Mouse (Mus musculus): ENCODE data around the gene Glrx5.

- TF ChIP-seq CTCF (IDR thresholded peaks at IDR 0.05; ENCODE audit: low read depth, low read length) (no peak), POLR2A (IDR thresholded peaks at IDR 0.05; ENCODE audit: borderline replicate concordance, low read depth, low read length) (no peak)
Observed at GRCm38 (mm10) chr12:105085296-105085695, 52.8 kb downstream of the Glrx5 start.
